Mouse (Mus musculus) bone marrow macrophage, adult 2 months (primary cell): ENCODE data around the gene Fam122c. TPM values are rescaled to one million over a fixed set of nuclear protein-coding genes. Genes with fewer than 3 reads are reported as not detected.
"Not testable (repeated sequence)": the region's sequence is repeated elsewhere in the genome, so short reads cannot be mapped to it uniquely, and the experiment has no call there.

Source experiments
- H3K27ac ChIP-seq: 2 replicates; pipeline ENCODE4 v1.5.1; 2012; ENCODE audit warnings: low read depth, low read length; ENCODE audit not compliant: insufficient read depth
- H3K4me1 ChIP-seq: 2 replicates; pipeline ENCODE4 v1.6.1; 2012; ENCODE audit warnings: low read length; ENCODE audit not compliant: control insufficient read depth, insufficient read depth
- H3K4me3 ChIP-seq: 2 replicates; pipeline ENCODE4 v1.5.1; 2012; ENCODE audit warnings: mild to moderate bottlenecking, low read length, moderate library complexity; ENCODE audit not compliant: insufficient read depth
- CTCF ChIP-seq: IDR thresholded peaks from 2 replicates; pipeline ENCODE4 v1.5.1; 2012; ENCODE audit warnings: low read depth, mild to moderate bottlenecking, low read length, moderate library complexity
- POLR2A ChIP-seq: IDR thresholded peaks from 2 replicates; pipeline ENCODE4 v1.6.1; 2012; ENCODE audit warnings: mild to moderate bottlenecking, low read depth, low read length, borderline replicate concordance
- polyA plus RNA-seq: library from polyadenylated mRNA; stranded (reverse); fragments of >200 nt; gene quantifications from 2 replicates; pipeline ENCODE4 v1.2.4, GENCODE M21; 2012; ENCODE audit not compliant: missing spikeins, insufficient read depth, insufficient read length

Gene Fam122c
- polyA plus RNA-seq, 1 experiment = not detected

GRCm38 (mm10) chrX:53270063-53270432 is 3.2 kb upstream of the Fam122c start:
- Histone ChIP-seq H3K4me3 (peak overlapping the region; percentile 42), H3K4me1 (no peaks in the 10 kb centered on the region), H3K27ac (peak overlapping the region; percentile 27; the same call in 1 of the 2 replicates)
- no peak for TF ChIP-seq CTCF
- no peak for TF ChIP-seq POLR2A

DNA sequence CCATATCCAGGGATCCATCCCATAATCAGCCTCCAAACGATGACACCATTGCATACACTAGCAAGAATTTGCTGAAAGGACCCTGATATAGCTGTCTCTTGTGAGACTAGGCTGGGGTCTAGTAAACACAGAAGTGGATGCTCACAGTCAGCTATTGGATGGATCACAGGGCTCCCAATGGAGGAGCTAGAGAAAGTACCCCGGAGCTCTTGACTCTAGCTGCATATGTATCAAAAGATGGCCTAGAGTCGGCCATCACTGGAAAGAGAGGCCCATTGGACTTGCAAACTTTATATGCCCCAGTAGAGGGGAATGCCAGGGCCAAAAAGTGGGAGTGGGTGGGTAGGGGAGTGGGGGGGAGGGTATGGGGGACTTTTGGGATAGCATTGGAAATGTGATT is 1.6 kb upstream of the Fam122c start:
- H3K4me1 ChIP-seq, H3K4me3 ChIP-seq, H3K27ac ChIP-seq: not testable (repeated sequence)

GRCm38 (mm10) chrX:53287924-53288323 is 14.7 kb downstream of the Fam122c start:
- Histone ChIP-seq H3K4me3 (no peak overlapping the region), H3K27ac (no peak overlapping the region), H3K4me1 (no peaks in the 10 kb centered on the region)
- TF ChIP-seq CTCF (no peak), POLR2A (no peak)

DNA sequence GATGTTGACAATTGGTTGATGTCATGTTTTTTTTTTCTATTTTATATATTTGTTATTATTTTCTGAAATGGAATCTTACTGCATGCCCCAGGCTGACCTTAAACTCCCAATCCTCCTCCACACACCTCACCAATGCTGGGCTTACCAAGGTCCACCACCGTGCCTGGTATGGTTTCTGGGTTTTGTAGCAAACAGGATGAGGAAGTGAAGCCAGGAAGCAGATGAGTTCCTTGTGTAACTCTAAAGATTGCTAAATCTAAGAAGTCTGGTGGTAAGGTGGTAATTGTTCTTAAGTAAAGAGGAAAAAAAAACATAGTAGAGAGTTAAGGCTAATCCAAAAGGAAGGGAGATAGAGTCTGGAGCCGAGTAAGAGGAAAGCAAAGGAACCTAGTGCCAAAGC is 47.3 kb downstream of the Fam122c start:
- Histone ChIP-seq H3K4me1 (peaks cover 9% of the 10 kb centered on the region), H3K4me3 (no peak overlapping the region), H3K27ac (no peak overlapping the region; the same call in 1 of the 2 replicates)
- TF ChIP-seq CTCF (no peak), POLR2A (no peak)

GRCm38 (mm10) chrX:53321111-53321510 is 47.9 kb downstream of the Fam122c start:
- no peak overlapping the region for H3K27ac ChIP-seq
- TF ChIP-seq POLR2A = no peak
- no peak for TF ChIP-seq CTCF
- H3K4me1 ChIP-seq = peaks cover 9% of the 10 kb centered on the region
- H3K4me3 ChIP-seq = no peak overlapping the region

DNA sequence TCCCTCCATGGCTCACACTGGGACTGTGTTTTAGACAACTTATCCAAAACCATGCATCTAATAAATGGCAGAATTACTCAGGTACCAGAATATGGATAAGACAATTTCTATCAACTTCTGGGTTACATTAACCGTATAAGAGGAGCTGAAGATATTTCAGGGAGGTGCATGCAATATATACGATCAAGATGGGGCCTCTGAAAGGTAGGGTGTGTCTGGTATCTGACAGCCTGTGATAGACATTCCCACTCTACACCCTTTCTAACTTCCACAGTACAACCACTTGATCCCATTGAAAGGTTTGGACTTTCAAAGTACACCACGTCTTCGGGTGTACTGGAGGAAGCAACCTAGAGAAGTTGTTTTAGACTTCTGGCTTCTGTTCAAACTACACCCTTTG is 57.2 kb downstream of the Fam122c start:
- Histone ChIP-seq H3K27ac (no peak overlapping the region), H3K4me3 (no peak overlapping the region), H3K4me1 (no peaks in the 10 kb centered on the region)
- no peak for TF ChIP-seq CTCF
- TF ChIP-seq POLR2A = no peak

DNA sequence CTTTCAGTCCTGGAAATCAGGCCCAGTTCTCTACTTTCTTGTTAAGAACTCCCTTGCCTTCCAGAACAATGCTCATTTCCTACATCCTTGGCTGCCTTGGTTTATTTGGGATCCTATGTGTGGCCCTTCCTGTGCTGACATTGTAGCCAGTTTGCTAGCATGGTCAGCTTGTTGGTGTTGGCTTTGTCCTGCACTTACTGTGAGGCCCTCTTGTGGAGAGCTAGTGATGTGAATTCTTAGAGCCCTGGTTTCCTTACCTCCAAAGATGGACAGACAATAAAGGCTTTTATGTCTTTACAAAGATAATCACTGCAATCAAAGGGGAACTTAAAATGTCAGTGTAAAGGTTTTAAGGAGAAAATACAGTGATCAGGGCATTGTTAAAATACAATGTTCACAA is 64.1 kb downstream of the Fam122c start:
- H3K4me1 ChIP-seq = no peaks in the 10 kb centered on the region
- no peak for TF ChIP-seq CTCF
- no peak for TF ChIP-seq POLR2A
- H3K4me3 ChIP-seq = no peak overlapping the region
- H3K27ac ChIP-seq = no peak overlapping the region

GRCm38 (mm10) chrX:53341531-53341930 is 68.3 kb downstream of the Fam122c start:
- H3K27ac ChIP-seq = no peak overlapping the region
- TF ChIP-seq CTCF (peak; percentile 47; the same call in 1 of the 2 replicates), POLR2A (no peak)
- H3K4me3 ChIP-seq = no peak overlapping the region
- no peaks in the 10 kb centered on the region for H3K4me1 ChIP-seq

- Histone ChIP-seq H3K27ac (no peak overlapping the region), H3K4me3 (no peak overlapping the region), H3K4me1 (no peaks in the 10 kb centered on the region)
- TF ChIP-seq CTCF (no peak), POLR2A (no peak)
Measured at GRCm38 (mm10) chrX:53348374-53348773, 75.2 kb downstream of the Fam122c start.

DNA sequence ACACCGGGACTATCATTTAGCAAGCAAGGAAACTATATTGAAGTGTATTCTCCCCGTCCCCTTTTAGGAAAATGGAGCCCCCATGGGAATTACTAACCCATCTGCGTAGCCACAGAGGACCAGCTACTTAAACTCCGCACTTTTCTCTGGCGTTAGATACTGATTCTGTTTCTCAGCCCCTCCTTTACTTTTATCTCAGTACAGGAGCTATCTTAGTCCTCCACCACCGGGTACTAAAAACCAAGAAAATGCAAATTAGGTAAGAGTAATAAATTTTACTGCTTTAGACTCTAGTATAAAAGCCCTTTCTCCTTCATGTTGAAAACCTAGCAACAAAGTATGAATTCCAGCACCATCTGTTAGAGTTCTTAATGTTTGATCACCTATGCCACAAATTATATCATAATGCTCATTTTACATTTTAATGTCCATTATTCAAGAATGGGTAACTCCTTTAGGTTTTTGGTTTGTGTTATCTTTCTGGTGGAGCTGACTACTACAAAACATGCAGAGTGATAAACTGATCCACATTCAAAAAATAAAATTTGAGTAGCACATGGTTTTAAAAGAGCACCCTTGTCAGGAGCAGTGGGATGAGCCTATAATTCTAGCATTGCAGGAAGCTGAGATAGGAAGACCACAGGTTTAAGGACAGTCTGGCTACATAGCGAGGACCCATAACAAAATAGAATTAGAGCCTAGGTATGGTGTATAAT is 91.6 kb downstream of the Fam122c start:
- TF ChIP-seq CTCF (no peak), POLR2A (no peak)
- no peaks in the 10 kb centered on the region for H3K4me1 ChIP-seq
- no peak overlapping the region for H3K27ac ChIP-seq
- no peak overlapping the region for H3K4me3 ChIP-seq

- H3K4me3 ChIP-seq = peak overlapping the region; percentile 62
- no peak for TF ChIP-seq CTCF
- TF ChIP-seq POLR2A = no peak
Measured at GRCm38 (mm10) chrX:53369534-53370365, 96.5 kb downstream of the Fam122c start.

More at GRCm38 (mm10) chrX:53369534-53370365, 96.5 kb downstream of the Fam122c start:
- Histone ChIP-seq H3K27ac (peak overlapping the region; percentile 54), H3K4me1 (no peaks in the 10 kb centered on the region)
